Mouse (Mus musculus) G1E-ER4 (cell line): ENCODE data around the gene Kcna6. TPM values are rescaled to one million over a fixed set of nuclear protein-coding genes. Genes with fewer than 3 reads are reported as not detected.

Experiments used
- GATA1 ChIP-seq: IDR thresholded peaks from one replicate; pipeline ENCODE4 v1.8.0; 2012; ENCODE audit warnings: low read length, inconsistent platforms
- polyA plus RNA-seq: library from polyadenylated mRNA; stranded (reverse); fragments of >175 nt; gene quantifications from 2 replicates; pipeline ENCODE4 v1.2.3, GENCODE M21; 2012

Kcna6 gene
- polyA plus RNA-seq: not detected in 2 replicates

DNA sequence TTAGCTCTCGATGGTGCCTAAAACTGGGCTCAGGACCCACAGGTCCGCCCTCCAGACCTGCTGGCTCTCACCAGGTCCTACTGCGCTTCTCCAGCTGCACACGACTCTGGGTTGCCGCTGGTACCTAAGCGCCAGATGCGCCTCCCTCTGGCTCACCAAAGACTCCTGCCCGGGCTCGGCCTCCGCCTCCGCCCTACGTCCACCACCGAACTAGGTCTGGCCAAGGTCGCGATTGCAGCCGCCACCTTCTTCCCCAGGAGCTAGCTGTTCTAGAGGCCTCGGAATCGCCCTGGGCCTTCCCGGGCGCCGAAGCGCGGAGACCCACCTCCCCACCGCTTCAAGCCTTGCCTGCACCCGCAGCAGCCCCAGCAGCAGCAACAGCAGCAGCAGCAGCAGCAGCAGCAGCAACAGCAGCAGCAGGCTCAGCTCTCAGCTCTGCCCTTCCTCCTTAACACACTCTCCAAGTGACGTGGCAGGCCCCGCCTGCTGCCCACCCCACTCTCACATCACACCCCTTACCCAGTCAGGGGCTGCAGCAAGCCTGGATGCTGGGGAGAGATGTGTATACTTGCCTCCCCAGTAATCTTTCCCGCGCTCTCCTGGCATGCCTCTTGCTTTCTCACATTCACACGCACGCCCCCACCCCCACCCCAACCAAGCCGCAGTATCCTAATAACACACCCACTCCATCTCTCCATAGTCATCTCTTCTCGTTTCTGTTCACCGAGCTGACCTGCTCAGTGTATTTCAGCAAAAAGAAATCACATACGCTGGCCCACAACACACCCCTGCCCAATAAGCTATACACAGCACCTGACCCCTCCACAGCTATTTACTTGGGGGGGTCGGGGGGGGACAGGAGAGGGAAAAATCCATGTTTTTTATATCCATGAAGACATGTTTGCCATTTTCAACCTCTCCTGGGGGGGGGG is at the start of gene Kcna6:
TSS of gene Kcna6 (minus strand) at position 464 of the 932 bp plus-strand sequence.
- TF ChIP-seq GATA1: no peak

DNA sequence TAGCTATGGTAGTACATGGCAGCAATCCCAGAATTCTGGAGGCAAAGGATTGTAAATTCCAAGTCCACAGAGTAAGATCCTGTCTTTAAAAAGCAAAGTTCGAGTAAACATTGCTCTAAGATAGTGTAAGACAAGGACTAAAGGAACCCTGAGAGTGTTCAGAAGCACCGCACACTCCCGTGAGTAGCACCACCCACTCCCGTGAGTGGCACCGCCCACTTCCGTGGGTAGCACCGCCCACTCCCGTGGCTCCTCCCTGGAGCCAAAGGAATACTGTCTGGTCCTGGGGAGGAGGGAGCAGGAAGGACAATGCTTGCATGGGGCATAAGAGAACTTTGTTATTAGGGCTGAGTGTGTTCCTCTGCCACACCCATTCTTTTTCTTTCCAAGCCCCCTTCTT is 48.4 kb upstream of the Kcna6 start:
- no peak for TF ChIP-seq GATA1

DNA sequence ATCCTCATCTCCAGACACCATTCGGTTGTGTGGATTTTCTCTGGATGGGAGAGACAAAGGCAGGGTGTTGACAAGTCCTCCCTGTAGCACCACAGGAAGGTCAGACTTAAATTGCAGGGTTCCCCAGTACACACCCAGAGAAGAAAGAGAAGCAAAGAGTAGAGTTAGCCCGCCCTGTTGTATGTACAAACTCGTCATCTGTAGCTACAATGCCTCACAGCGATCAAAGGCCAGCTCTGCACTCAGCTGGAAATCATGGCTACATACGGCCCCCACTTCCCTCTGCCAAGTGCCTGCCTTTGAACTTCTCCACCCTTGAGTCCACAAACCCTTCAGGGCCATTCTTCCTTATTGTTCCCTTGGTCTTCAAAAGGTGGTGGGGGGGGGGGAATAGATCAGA is 43.7 kb upstream of the Kcna6 start:
- TF ChIP-seq GATA1: no peak

DNA sequence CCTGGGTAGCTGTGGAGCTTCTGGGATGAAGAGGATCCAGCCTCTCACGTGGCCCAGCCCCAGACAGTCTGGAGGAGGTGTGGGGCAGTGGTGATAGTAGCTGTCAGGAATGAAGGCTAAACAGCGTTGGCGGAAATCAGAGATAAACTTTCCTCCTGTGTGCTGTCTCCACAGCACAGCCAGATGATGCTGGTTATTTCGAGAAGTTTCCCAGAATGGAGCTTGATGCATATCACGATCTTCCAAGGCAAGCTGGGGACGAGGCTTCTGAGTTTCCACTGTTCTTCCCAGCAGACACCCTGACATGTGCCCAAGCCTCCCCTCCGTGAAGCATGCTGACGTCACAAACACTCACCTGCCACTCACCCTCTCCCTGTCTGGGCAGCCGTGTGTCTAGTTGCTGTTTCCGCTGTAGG is 43.2 kb upstream of the Kcna6 start:
- TF ChIP-seq GATA1: no peak

GRCm38 (mm10) chr6:126783056-126783455 is 42.6 kb upstream of the Kcna6 start:
- TF ChIP-seq GATA1: no peak

GRCm38 (mm10) chr6:126777889-126778288 is 37.4 kb upstream of the Kcna6 start:
- no peak for TF ChIP-seq GATA1

DNA sequence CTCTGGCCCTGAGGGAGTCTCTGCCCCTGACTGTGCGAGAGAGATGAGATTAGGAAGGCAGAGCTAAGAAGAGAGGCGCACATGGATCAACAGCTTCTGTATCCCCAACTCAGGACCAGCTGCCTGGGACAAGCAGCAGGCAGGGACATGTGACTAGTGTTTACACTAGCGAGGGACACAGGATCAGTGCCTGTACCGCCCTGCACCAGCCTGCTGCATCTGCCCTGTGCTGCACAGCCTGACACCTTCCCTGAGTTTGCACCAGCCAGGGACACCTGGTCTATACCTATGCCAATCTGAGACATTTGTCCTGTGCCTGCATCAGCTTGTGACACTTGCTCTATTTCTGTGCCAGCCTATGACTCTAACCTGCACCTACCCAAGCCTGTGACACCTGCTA is 33.4 kb upstream of the Kcna6 start:
- TF ChIP-seq GATA1: no peak

- TF ChIP-seq GATA1: no peak
Observed at GRCm38 (mm10) chr6:126772326-126772725, 31.9 kb upstream of the Kcna6 start.

DNA sequence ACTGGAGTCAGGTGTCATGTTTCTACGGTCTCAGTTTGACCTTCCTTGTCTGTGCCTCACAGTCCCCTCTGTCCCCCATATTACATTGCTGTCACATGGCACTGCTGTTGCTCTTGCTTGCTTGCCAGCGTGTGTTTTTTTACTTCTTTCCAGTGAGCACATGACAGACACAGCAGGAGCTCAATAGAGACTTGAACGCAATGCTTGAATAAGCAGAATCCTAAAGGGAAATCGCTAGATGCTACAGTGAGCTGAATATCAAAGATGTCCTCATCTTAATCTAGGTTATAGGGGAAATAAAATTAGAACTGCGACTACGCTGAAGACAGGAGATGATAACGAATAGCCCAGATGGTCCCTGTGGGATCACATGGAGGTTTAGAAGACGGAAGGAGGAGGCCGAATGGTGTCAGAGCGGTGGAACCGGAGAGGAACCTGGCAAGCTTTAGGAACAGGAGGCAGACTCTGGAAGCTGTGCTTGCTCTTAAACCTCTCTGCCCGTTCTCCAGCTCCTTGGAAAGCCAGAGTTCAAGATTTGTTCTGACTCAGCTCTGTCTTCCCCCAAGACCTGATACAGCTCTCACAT is 29.8 kb upstream of the Kcna6 start:
- TF ChIP-seq GATA1: no peak

DNA sequence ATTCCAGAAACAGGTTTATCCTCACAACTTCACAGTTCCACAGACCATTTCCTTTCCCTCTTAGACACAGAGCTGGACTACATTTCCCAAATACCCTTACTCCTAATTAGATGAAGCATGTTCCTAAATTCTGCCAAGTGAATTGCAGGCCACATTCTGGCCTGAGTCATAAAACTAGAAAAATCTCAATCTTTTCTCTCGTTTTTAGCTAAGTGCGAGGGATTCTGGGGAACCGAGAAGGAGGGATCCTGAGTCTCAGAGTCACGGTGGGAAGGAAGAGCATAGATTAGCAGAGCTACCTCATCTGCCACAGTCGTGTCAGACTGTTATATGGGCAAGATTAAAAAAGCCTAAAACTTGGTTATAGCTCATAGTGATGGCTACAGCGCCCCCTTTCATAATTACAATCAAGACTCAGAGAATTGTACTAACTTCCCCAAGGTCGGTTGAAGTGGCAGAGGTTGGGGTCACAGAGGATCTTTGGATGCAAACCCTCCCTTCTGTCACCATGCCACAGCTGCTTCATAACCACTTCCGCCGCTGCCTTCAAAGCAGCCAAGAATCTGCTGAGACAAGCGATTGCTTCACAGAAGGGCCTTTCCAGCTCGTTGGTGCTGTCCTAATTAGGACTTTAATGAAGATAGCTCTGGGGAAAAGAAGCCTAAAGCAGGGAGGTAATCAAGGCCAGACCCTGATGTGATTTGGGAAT is 28.6 kb upstream of the Kcna6 start:
- TF ChIP-seq GATA1: no peak

DNA sequence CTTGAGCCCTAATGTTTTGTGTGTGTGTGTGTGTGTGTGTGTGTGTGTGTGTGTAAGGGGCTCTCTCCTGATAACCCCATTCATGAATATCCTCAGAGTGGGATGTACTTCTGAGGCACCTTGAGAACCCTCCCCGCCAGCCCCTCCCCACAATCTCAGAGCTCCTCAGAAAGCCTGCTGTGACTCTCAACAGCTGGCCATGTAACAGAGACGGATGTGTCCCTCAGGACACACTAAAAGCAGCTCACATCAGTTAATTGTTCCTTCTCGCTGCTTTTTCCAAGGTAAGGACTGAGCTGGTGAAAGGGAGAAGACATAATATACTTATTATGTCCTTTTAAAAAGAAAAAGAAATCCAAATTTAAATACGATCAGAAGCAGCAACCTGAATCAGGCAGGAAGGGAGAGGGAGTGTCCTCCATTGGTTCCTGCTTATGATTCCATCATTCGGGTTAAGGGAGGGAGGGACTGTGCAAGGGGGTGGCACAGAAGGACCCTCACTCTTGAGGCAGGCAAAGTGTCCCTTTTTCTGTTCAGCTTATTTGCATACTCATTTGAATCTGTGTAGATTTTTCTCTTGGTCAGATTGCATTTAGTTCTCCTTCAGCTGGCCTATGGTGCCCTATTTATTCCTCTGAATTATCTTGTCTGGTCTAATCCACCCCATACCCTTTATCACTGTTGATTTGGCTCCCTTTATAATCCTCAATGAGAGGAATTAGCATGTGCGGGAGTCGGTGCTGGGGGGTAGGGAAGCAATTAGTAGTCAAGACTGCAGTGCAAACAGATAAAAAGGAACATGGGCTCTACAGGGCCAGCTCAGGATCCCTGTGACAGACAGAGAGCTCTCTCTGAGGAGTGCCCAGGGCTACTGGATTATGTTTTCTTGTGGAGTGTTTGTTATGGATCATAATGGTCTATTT is 27.4 kb upstream of the Kcna6 start:
- TF ChIP-seq GATA1: no peak

DNA sequence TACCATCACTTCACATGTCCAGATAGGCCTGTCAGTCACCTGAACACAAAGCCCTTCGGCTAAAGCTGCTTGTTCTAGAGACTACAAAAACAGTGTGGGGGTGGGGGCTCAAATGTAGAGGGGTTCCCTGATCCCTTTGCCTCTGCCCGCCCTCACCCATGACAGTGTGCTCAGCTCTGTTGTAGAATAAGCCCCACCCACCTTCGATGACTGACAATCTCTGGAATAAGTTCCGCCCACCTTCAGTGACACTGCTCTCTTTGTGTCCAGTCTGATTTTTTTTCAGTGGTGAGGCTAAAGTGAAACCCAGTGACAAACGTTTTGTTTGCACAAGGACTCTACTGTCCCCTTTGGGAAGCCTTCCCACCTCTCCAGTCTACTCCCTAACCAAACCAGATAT is 26.1 kb upstream of the Kcna6 start:
- TF ChIP-seq GATA1: no peak

GRCm38 (mm10) chr6:126764563-126765091 is 24.2 kb upstream of the Kcna6 start:
- TF ChIP-seq GATA1: no peak

GRCm38 (mm10) chr6:126761362-126761761 is 20.9 kb upstream of the Kcna6 start:
- no peak for TF ChIP-seq GATA1

GRCm38 (mm10) chr6:126755729-126756411 is 15.4 kb upstream of the Kcna6 start:
- TF ChIP-seq GATA1: no peak
